Mouse (Mus musculus) retina, postnatal 1 day (tissue): ENCODE results near the gene Mark2.
"Not testable (repeated sequence)": the region's sequence is repeated elsewhere in the genome, so short reads cannot be mapped to it uniquely, and the experiment has no call there.

ENCODE experiments used
- DNase-seq: peaks from one replicate; pipeline ENCODE4 v3.0.0-alpha.2; 2012

Gene Mark2

DNA sequence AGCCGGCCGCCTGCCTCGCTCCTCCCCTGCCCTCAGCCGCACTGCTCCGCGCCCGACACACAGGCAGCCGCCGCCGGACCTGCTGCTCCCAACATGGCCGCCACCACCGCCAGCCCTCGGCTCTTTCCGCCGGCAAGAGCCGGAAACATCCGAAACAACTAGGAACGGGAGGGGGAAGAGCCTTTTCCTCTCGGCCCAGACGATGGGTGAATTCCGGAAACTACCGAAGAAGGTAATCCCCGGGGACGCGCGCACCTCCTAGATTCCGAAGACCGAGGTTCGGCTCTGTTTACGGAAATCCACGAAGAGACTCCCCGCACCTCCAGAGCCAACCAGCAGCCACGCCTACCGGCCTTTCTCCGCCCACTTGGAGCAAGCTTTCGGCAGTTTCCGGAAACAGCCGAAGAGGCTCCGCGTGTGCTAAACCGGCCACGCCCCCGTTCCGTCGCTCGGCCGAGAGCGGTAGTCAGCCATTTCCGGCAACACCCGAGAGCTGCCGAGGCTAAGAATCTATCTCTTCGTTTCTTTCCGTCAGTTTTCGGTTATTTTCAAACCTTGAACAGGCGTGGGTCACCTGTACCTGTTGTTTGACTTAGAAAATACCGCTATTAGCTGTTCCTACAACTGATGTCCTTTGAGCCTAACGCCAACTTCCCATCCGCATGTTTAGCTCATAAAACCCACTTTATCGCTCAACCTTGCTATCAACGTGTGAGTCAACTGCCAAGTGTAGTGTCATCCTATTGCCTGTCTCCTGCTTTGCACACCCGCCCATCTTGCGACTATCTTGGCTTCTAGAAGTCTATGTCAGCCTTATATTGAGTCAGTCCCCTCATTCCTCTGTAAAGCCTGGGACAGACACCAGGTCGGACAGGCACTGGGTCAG is at the start of gene Mark2:
TSS of gene Mark2 (minus strand) at position 349 of the 886 bp plus-strand sequence.
- DNase-seq, result peak; percentile 100

DNA sequence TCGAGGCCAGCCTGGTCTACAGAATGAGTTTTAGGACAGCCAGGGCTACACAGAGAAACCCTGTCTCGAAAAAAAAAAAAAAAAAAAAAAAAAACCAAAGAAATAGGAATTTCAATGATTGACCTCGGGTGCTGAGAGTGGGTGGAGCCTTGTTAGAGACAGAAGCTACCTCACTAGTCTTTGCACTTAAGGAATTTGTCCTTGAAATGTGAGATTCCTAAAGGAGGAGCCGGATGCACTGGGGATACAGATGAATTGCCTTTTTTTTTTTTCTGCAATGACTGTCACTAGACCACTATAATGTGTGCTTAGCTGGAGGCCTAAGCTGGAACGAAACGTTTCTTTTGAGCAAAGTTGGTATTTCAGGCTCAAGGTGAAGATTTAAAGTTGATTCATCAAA is 46.8 kb upstream of the Mark2 start:
- DNase-seq, result no peak

DNA sequence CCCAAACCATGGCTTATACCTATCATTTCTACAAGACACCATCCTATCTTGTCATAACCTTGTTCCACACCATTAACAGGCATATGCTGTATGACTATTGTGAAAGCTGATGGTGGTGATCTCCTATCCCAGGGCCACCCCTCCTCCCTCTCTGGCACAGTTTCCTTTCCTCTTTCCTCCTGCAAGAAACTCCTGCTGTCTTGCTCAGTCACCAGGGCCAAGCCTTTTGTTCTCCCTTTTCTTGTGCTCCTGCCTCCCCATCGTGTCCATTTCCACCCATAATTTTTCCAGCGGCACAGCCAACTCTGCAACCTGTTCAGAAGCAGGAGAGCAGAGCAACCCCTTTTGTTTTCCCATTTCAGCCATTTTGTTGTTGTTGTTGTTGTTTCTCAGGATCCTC is 44.4 kb upstream of the Mark2 start:
- no peak for DNase-seq

DNA sequence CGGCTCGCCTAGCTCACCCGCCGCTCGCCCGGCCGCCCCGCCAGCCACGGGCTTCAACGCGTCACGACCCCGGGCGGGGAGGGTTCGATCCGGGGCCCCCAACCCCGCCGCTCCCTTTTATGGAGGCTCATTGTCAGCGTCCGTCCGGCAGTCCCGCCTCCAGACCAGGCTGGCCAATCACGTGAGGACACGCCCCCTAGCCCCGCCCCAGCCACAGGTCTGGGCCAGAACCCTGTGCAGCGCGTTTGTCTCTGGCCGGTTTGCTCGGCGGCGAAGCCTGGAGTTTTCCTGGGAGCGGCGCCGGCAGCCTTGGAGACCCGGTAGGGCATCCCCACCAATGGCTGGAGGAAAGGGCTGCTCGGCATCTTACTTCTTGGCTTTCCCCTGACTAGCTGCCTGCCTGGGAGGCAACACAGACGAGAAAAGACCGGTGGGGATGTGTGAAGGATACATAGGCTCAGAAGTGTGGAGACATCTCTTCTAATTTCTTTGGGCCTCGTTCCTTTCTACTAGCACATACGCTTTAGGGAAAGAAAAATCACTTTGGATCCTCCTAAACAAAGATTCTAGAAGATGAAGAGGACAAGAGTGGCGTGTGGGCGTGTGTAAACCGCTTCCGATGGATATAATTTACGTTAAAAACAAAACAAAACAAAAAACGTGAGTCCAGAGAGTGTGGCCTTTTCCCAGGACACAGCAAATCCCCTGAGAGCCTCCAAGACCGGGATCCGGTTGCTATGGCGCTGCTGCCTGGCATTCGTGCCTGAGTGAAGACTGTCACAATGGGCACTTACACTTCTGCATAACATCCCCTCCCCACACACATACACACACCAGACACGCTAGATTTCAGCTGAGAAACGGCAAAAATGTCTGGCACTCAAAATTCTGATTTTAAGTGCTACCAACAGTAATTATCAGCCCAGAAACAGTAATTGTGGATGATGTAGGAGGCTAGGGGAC is 41.5 kb upstream of the Mark2 start, which contains the start of gene Spindoc:
TSS of gene Spindoc (minus strand) at position 92 of the 963 bp plus-strand sequence.
- DNase-seq, result peak; percentile 96

DNA sequence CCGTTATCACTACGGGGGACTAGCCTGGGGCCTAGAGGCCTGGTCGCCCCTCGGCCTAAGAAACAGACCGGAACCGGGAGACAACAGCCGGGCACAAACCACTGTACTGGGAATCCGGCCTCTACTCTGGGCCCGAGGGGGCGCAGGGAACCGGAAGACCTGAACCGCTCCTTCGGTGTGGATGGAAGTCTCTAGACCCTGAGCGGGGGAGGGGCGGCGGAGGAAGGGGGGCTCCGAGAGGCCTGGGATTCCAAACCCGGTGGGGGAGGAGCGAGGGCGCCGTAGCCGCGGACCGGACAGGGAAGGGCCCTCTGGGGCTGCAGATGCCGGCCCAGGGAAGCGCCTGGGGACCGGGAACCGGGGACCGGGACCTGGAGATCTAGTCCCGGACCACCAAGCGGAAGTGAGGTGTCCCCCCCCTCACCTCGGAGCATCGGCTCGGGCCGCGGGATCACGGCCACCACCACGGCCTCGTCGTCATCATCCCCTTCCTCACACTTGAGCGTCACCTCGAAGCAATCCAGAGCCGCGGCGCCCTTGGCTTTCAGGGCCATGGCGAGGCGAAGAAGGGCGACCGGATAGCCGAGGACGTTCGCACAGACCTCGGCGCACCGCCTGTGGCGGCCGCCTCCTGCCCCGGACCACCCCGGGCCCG is 40.7 kb upstream of the Mark2 start:
- DNase-seq, result peak; percentile 81

DNA sequence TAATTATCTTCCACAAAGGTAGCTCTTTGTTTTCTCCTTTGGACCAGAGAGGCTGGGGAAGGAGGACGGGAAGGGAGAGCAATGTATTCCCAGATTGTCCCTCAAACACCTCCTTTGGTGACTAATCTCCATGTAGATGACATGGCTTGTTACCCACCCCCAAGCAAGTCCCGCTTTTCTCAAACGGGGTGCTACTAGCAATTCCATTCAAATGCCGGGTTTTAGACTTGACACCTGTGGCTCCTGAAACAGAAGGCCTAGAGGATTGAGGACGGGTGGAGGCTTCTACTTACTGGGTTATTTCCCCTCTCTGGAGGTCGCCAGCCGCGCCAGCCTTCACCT is 40.2 kb upstream of the Mark2 start:
- DNase-seq, result no peak

DNA sequence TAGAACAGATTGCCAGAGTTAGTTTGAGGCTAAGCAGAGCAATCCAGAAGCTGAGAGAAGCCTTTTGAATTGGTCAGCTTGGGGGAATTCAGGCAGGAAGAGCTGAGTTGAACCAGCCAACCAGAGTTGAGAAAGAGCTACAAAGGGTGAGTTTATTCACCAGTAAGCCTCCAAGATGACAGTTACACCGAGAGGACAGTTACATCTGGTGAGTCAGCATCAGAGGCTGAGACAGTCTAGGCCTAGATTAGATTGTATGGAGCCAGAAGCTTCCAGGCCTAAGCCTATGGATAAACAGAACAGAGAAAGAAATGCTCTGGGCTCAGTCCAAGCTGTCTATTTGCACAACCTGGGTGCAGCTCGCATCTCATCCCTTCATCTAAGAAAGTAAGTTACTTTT is 36.0 kb upstream of the Mark2 start:
- DNase-seq, result no peak

DNA sequence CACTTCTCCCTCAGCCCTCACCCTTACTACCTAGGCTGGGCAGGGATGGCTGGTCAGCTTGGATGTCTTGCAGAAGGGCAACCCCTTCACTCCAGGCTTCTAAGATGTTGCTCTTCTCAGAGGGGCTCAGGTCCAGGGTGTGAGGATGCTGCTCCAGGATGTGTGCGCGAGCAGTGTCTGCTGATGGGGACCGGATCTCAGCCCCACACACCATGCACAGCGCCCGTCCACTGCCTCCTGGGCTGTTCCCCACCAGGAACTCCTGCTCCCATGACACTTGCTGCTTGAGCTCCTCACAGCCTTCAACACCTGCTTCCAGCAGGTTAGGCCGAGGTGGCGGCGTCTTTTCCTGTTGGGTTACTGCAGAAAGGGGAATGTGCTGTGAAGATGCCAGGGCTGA is 32.8 kb upstream of the Mark2 start:
- DNase-seq, result no peak

DNA sequence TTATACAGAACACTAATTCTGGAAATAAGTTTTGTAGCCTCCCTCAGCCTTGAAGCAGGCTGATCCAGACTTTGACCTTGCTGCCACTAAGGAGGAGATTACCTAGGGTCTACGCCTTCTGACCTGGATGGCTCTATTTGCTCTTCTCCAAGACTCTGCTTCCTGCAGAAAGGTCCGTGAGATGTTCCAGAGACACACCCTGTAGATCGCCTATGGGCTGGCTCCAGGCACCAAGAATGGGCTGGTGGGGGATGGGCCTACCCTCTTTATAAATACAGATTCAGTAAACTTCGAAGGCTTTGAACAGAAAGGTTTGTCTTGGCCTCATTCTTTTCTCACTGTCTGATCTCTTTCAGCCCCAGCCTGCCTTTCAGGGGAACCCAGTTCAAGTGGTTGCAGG is 27.8 kb upstream of the Mark2 start:
- not testable (repeated sequence) for DNase-seq

DNA sequence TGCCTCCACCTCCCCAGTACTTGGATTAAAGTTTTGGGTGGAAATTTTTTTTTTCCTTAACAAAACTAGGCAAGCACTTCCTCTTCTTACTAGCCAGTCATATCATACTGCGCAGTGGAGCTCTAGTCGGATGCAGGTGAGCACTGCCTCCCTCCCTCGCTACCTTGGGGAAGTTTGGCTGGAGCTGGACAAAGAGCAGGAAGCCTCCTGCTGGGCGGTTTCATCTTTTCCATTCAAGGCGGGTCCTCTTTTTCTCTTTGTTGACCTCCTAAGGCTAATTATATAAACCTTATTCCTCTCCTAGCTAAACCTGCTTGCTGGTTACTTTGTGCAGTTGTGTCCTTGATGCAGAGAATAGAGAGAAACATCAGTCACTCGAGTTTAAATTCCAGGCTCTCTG is 12.0 kb upstream of the Mark2 start:
- no peak for DNase-seq

DNA sequence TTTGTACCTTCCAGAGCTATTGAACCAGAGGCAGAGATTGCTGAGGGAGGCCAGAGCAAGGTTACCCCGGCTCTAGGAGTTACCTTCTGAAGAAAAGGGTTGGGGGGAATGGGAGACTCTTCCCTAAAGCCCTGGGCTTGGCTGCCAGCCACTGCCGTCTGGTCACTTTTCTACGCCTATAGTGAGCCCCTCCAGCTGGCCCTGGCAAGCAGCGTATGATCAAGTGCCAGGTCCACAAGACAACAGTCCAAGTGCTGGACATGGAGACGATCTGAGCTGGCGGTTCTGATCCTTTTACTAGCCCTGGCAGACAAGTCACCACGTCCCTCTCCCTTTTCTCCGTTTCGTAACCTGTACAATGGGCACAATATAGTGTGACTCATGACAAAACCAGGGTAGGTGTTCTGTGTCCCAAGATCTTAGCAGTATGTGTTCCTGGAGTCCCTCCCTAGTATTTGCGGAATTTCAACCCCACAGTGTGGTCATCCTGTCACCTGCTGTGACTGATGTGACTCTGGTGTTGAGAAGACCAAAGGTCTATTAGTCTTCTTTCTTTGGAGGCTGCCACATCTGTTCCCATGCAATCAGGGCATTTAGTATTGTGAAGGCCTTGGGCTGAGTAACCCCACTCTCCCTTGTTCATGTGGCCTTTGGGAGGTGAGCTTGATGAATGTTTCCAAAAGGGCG is 11.3 kb upstream of the Mark2 start:
- no peak for DNase-seq

DNA sequence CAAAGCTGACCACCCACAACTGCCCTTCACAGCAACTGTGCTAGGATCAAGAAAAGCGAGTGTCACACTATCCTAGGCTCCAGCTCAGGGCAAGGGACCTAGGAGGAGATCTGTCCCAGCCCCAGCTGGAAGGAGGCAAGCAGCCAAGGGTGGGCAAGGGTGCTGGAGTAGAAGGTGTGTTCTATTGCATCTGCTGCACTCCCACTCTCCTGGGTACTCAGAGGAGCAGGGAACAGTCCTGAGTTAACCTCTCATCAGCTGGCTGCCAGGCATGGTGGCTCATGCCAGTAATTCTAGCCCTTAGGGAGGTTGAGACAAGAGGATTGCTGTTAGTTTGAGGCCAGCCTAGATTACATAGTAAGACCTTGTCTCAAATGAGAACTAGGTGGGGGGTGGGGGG is 8.3 kb upstream of the Mark2 start:
- no peak for DNase-seq

DNA sequence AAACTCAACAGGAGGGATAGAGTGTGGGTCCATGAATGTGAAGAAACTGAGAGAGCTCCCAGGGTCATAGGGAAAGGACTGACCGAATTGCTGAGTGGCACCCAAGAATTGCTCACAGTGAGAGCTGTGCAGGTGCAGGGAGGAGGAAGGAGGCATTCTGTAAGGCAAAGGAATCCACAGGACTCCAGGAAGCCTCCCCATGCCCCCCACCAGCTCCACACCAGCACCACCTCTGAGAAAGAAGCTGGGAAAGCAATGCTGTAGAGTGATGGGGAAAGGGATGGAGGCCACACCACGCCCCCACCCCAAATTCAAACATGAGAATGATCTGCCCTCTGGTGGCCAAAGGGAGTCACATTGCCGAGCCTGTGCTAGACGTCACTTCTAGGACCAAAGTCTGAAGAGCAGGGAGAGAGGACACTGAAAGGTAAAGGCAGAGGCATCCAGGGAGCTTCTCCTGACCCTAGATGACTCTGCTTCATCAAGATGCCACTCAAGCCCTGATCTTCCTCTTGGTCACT is 3.6 kb upstream of the Mark2 start:
- DNase-seq, result peak; percentile 84

DNA sequence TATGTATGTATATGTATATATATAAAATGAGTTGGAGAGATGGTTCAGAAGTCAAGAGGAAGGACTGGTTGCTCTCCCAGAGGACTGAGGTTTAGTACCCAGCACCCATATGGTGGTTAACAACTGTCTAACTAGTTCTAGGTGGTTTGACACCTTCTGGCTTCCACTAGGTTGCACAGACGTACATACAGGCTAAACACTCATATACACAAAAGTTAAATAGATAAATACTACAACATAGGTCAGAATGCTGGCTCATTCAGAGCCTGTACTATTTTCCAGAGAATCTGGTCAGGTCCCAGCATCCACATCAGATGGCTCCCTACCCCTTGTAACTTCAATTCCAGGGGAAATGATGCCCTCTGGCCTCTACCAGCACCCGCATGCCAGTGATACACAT is 986 bp upstream of the Mark2 start:
- DNase-seq, result no peak

DNA sequence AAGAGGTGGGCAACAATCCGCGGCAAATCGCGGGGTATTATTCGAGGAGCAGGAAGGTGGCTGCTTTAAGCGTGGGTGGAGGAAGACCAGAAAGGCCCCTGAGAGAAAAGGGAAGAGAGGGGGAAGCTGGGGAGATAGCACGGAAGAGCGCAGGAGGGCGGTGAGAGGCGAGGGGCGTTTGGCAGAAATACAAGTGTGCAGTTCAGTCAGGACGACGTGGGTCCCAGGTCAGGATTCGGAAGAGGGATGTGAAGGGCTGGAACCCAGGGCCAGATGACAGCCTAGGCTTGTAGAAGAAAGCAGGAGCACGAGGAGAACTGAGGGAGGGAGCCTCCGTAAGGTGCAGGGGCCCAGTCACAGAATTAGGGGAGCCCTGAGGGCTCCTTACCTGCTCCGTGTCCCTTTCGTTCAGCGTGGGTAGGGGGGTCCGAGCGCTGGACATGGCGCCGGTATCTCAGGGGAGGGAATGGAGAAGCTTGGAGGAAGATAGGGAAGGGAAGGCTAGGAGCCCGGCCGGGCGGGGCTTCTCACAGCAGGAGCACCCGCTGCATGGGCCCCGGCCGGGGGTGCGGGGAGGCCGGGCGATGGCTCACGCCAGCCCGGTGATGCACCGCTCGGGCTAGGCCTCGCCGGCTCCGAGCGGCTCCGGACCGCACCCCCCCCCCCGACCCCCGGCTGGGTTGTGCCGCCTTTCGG is 732 bp downstream of the Mark2 start:
- peak; percentile 17 for DNase-seq

DNA sequence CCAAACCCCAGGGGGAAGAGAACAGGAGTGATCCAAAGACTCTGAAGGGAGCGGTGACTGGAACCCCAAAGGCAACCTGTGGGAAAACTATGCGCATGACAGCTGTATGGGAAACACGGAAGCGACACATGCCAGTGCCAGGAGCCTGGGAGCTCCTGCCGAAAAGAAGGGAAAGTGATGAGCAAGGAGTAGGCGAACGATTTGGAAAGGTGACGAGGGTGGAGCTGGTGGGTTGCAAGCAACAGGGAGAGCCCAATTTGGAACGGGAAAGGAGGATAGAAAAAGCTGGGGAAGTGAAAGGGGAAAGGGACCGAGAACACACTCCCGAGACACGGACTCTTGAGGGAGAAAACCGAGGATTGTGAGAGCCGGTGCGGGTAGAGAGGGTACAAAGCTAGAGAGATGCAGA is 1.3 kb downstream of the Mark2 start:
- DNase-seq, result peak; percentile 22

DNA sequence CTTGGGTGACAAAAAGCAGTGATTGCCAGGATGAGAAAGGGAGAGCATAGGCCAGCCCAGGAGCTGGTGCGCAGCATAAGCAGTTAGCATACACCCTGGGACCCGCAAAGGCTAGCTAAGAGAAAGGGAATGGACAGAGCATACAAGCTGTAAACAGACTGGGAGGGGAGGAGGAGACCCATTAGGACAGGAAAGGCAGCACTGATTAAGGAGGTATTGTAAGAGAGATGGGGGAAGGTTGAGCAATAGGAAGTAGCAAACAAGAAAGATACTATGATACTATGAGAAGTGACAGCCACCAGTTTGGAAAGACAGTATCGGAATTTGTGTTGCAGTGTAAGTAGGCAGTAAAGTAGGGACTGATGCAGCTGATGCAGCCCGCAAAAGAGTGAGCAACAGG is 1.8 kb downstream of the Mark2 start:
- no peak for DNase-seq

DNA sequence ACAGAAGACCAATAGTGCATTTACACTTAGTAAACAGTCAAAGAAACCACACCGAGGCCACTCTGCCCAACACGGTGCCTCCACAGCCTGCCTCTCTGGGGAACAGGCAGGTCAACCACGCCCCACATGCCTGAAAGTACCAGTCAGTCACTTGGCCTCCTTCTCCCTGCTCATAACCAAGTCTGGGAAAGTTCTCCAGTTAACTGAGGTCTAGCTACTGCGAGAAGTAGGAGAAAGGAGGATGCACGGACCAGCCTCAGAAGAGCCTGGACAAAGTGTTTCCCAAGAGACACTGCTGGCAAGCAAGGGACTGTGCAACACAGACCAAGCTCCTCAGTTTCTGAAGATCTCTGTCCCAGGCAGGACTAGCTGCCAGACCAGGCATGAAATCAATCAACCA is 2.6 kb downstream of the Mark2 start:
- no peak for DNase-seq

DNA sequence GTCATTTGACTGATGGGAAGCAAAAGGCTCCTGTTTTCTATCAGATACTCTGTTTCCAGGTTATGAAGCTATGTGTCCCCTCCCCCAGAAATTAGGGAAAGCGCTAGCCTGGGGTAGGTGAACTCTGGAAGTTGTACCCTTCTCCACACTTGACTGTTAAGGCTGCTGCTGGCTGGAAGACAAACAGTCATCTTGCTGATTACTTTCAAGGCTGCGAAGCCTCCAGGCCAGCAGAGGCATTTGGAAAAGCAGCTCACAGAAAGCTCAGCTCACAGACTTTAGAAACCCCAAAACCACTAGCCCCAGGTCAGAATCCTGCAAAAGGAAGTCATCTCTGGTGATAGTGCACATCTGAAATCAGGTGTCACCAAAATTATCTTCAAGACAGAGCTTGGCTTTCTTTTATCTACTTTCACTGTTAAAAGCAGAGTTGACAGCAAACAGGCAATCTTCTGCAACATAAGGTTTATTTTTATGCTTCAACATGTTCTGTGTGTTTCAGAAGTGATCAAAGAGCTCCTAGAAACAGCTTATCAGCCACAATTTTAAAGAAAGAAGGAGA is 3.8 kb downstream of the Mark2 start:
- DNase-seq, result no peak

DNA sequence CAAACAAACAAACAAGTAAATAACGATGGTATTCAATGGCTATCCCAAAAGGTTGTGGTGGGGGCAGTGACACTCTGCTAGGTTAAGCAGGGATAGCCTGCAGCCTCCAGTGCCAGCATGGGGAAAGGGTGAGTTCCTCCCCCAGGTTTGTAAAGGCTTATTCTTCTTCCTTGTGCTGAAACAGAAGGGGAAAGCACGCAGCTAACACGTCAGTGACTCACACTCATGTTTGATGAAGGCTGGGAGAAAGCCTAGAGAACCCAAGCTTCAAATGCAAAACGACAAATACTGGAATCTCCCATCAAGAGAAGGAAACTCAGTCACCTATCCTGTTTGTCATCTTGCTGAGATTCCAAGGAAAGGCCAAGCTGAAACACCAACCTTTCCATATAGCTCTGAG is 6.0 kb downstream of the Mark2 start:
- no peak for DNase-seq

DNA sequence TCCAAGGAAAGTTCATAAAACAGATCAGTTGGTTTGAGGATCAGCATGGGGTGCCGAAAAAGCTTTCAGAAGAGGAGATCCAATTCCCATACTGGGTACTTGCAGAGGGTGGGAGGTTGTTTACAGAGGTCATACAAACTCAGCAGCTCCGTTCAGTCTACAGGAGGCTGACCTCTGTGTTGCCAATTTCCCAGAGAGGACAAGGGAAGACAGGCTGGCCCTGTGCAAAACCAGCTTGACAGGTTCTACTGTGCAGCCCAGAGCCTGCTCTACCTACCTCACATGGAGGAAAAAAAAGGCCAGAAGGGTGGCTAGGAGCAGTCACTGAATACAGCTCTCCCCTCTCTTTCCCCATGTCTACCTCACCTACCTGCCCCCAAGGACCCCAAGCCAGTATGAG is 7.6 kb downstream of the Mark2 start:
- DNase-seq, result no peak
